Mouse (Mus musculus): Measurements from ENCODE around the gene Zfp345.
"Not testable (repeated sequence)": the region's sequence is repeated elsewhere in the genome, so short reads cannot be mapped to it uniquely, and the experiment has no call there.

Zfp345 gene

DNA sequence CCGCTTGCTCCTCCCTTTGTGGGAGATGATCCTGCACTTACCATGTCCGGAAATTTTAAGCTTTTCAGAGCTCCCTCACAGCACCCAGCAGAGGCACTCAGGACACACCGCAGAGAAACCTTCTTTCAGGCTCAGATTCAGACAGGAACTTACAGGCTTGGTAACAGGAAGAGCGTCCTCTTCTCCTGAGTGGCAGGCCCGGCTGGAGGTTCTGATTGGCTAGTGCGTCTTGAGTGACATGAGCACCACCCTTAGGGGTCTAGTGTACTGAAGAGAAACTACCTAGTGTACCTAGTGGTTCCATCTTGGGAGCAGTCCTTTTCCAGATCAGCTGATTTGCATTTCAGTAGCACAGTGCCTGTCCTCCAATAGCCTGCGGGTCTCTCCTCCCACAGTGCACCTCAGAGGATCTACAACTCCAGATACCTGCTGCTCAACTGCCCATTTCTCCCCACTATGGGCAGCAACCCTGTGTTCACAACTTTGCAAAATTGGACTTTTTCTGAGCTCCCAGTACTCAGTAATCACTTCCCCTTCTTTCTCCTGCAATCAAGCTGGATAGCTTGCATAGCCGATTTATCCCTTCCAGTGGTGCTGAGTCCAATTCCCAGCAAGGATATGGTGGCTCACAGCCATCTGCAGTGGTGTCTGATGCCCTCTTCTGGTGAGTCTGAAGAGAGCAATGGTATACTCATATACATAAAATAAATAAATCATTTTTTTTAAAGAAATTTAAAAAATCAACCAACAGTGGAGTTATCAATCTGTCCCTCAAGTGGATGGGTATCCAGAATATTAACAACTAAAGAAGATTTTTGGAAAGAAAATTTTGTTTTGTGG lies at the start of gene Zfp345:
Gene Zfp345 (minus strand): TSS at position 153 of the 840 bp plus-strand sequence.
- peak; percentile 5 to 29 for DNase-seq

DNA sequence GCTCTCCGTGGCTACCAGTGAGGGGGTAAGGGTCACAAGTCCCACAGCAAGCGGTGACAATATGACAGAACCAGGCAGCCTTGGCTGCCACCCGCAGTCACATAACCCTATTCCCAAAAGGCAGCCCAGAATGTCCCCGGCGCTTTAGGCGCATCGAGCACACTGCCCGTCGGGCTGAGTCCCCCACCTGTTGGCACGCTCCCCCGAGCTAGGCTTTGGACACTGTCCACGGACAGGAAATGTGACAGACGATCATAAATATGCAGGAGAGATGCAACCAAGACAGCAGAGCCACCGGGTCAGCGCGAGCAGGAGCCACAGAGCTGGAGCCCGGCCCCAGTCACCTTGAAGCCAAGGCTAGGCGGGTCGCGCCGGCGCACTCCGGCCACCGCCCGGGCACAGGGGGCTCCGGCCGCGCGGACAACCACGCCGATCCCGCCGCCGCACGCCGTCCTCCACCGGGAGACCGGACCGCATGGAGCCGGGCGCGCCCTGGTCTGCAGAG lies 40.9 kb upstream of the Zfp345 start:
- DNase-seq, result no peak

DNA sequence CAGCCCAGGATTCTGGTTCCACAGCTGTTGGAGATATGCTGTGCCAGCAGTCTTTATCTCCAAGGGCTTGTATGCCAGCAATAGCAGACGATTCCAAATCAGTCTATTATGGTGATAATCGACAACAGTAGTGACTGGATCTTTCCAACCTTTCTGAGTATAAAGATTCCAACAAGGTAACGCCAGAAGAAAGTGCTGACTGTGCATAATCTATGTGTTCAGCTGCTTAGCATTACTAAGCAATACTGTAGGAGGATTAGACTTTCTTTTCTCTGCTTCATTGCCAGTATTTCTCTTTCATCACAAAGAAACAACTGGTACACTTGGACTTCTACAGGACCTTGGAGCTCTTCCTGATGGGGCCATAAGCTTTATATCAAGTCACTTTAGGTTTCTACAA lies 27.9 kb upstream of the Zfp345 start:
- no peak for DNase-seq

DNA sequence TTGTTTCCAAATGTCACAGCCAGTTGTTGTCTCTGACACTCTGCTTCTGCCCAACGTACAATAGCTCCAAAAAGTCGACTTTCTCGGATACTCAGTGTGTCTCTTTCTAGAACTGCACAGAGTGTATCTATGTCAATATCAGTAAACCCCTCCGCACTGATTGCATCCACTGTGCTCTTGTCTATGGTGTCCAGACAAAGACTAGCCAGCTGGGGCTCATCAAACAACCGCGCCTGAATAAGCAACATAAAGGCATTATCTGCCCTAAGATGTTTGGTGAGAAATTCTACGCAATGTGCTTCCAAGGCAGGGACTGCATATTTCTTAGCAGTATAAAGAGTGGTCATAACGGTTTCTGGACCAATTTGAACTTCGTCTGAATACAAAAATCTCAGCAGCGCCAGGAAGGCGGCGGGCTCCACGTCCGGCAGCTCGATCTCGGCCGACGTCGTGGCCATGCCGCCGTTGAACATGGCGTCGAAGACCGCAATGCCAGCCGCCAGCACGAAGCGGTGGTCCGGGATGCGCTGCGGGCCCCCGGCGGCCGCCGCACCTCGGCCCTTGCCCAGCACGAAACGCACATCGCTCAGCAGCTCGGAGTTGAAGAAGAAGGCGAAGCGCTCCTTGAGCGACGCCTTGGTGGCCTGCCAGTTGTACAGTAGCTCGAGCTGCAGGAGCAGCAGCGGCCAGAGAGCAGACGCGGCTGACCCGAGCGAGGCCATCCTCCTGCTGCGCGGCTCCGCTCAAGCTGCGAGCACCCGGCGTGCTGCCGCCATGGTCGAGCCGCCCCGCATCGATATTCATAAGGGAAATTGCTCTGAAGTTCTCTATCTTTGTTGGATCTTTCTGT lies 15.5 kb upstream of the Zfp345 start:
- DNase-seq, result not testable (repeated sequence)

DNA sequence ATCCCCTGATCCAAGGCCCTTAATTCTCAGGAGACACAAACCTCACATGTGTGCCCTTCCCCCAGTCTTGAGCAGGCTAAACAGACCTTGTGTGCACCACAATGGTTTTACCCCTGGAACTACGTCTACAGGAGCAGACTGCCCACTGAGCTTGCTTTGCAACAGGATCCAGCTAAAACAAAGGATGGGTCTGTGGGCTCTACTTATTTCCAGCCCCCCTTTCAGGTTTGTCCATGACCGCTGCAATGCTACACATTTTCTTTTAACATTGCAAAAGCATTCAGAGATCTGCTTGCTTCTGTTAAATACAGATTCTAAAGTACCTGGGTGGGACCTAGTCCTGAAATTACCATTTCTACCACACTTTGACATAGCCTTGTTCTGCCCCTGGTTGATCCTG lies 8.1 kb upstream of the Zfp345 start:
- no peak for DNase-seq

DNA sequence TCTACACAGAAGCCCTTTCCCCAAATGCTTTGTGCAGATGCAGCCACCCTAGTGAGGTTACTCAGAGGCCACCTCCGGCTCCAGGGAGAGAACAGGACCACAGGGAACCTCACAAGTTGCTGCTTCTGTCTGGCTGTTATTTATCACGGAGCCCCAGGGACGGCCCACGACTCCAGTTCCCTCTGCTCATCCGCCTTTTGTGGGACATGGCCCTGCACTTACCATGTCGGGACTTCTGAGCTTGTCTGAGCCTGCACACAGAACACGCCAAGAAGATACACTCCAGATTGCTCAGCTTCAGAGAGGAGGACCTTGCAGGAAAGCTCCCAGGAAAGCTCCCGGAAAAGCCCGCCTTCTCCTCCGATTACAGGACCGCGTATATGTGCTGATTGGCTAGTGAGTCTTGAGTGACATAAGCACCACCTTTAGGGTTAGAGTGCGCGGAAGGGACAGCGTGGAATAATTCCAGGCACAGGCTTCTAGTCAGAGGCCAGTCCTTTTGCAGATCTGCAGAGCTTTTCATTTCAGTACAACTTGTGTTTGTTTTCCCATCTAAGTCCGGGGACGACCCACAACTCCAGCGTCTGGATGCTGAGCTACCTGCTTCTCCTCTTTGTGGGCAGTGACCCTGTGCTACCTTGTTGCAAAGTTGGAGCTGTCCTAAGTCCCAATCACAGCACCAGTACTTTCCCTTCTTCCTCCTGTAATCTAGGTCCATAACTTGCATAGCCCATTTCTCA lies 33.5 kb downstream of the Zfp345 start, which contains the start of gene Zfp442:
Gene Zfp442 (minus strand): TSS at position 307 of the 740 bp plus-strand sequence.
- DNase-seq, result peak; percentile 28 to 39

DNA sequence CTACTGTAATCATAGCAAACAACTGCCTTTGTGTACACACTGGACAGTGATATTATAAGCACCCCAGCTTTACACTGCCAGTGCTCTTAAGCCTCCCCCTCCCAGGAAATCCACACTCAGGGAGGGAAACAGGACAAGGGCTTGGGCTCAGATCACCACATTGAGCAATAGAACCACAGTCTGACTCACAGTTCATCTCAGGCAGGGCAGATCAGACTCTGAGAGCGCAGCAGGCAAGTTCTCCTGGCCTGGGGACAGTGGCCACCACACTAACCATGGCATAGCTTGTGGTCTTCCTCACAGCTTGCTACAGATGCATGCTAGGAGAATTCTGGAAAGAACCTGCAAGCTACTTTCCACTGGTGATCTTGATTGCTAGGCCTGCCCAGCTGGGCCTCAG lies 45.8 kb downstream of the Zfp345 start:
- not testable (repeated sequence) for DNase-seq
